Mouse (Mus musculus): Measurements from ENCODE around the gene Casr.

DNA sequence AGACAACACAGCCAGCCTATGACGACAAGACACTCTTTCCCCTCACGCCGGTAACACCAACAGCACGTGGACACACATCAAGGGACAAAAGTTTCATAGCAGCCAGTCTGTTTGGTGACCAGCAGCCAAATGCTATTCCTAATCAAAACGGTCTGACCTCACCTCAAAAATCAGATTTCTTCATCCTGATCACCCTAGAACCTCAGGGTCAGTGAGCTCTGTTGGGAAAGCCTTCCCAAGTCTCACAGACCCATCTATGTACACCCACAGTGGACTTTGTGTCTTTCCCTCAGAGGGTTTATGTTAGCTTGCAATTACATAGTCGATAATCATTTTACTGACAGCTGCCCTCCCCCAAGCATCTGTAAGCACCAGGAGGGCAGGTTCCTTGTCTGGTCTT is 2.4 kb downstream of the Casr start:
- TF ChIP-seq GATA1 (IDR thresholded peaks at IDR 0.05; ENCODE audit: borderline replicate concordance, low read length): no peak
- TF ChIP-seq FLI1 (IDR thresholded peaks at IDR 0.05; ENCODE audit: low read length): no peak
